Comparison of ENCODE assay signal across 7 mouse cellular contexts in genomic region chr7:92984701-92985682, GRCm38 (mm10).
DNase-seq lines count a peak whose midpoint lies in the region; ATAC-seq and TF ChIP-seq lines count a peak whose summit lies in the region.

No protein-coding gene starts in this region.

- peak overlapping the region; percentile 75 for H3K27ac ChIP-seq in forebrain, embryonic 10.5 days
- peak overlapping the region; percentile 68 for H3K27ac ChIP-seq in hindbrain, embryonic 14.5 days

- peak; percentile 90 for ATAC-seq in hindbrain, embryonic 14.5 days (ENCODE audit: low FRiP score)

- H3K27me3 ChIP-seq in forebrain, embryonic 10.5 days (ENCODE audit: poor library complexity, severe bottlenecking), result peaks cover 53% of the 10 kb centered on the region
- H3K27me3 ChIP-seq in hindbrain, embryonic 14.5 days (ENCODE audit: control insufficient read depth, insufficient read depth, low read length), result no peaks in the 10 kb centered on the region

- TF ChIP-seq POLR2A in brain, embryonic 14.5 days (IDR thresholded peaks at IDR 0.05; ENCODE audit: borderline replicate concordance, extremely low read depth, insufficient read depth, insufficient read length, poor library complexity, severe bottlenecking), result no peak

- no peaks in the 10 kb centered on the region for H3K36me3 ChIP-seq in forebrain, embryonic 10.5 days (replicated peaks)
- H3K36me3 ChIP-seq in hindbrain, embryonic 14.5 days (replicated peaks; ENCODE audit: control insufficient read depth, insufficient read depth), result no peaks in the 10 kb centered on the region

- peak; percentile 24 for DNase-seq in MN1 (ENCODE audit: low spot score)
- DNase-seq in brain, embryonic 14.5 days (ENCODE audit: low read depth), result peak; percentile 90
- DNase-seq in forebrain, embryonic 10.5 days (ENCODE audit: extremely low spot score, low spot score), result peak; percentile 66
- peak; percentile 47 for DNase-seq in hindbrain, embryonic 14.5 days (ENCODE audit: low spot score)
- peak; percentile 85 for DNase-seq in retina, postnatal 1 day
- no peak for DNase-seq in thymus, adult 18-20 months
- DNase-seq in adrenal gland, postnatal 25 days, result no peak

- peak overlapping the region; percentile 49 for H3K4me2 ChIP-seq in hindbrain, embryonic 14.5 days (replicated peaks)

- no peaks in the 10 kb centered on the region for H3K9me3 ChIP-seq in forebrain, embryonic 10.5 days
- no peaks in the 10 kb centered on the region for H3K9me3 ChIP-seq in hindbrain, embryonic 14.5 days (ENCODE audit: control insufficient read depth, low read length)

- H3K4me3 ChIP-seq in forebrain, embryonic 10.5 days, result peak overlapping the region; percentile 36
- H3K4me3 ChIP-seq in hindbrain, embryonic 14.5 days (replicated peaks; ENCODE audit: low read length), result peak overlapping the region; percentile 14

- WGBS in forebrain, embryonic 10.5 days, result 8% methylated on average over 18 of the region's 18 CpGs
- 20% methylated on average over 18 of the region's 18 CpGs for WGBS in hindbrain, embryonic 14.5 days

- no peak for TF ChIP-seq CTCF in brain, embryonic 14.5 days (IDR thresholded peaks at IDR 0.05; ENCODE audit: borderline replicate concordance, extremely low read depth, insufficient read depth, insufficient read length)

- H3K4me1 ChIP-seq in forebrain, embryonic 10.5 days, result peaks cover 26% of the 10 kb centered on the region
- peaks cover 14% of the 10 kb centered on the region; the same call in 1 of the 2 replicates for H3K4me1 ChIP-seq in hindbrain, embryonic 14.5 days (replicated peaks; ENCODE audit: control insufficient read depth, insufficient read depth, low read length)

- H3K9ac ChIP-seq in hindbrain, embryonic 14.5 days, result peak overlapping the region; percentile 24

Comparison
In these comparisons a context has a peak if more than half of its experiments do, and no peak if none do; other contexts are left out.
1. DNase-seq: peak in MN1 (single experiment), brain, embryonic 14.5 days (single experiment), forebrain, embryonic 10.5 days (single experiment), hindbrain, embryonic 14.5 days (single experiment) and retina, postnatal 1 day (single experiment); none in thymus, adult 18-20 months (0 of 2) and adrenal gland, postnatal 25 days (single experiment).